Mouse (Mus musculus): ENCODE measurements around the gene Lrguk. TPM values are rescaled to one million over a fixed set of nuclear protein-coding genes. Genes with fewer than 3 reads are reported as not detected.

Gene Lrguk
- polyA plus RNA-seq, 1 experiment, result 0.43 TPM

DNA sequence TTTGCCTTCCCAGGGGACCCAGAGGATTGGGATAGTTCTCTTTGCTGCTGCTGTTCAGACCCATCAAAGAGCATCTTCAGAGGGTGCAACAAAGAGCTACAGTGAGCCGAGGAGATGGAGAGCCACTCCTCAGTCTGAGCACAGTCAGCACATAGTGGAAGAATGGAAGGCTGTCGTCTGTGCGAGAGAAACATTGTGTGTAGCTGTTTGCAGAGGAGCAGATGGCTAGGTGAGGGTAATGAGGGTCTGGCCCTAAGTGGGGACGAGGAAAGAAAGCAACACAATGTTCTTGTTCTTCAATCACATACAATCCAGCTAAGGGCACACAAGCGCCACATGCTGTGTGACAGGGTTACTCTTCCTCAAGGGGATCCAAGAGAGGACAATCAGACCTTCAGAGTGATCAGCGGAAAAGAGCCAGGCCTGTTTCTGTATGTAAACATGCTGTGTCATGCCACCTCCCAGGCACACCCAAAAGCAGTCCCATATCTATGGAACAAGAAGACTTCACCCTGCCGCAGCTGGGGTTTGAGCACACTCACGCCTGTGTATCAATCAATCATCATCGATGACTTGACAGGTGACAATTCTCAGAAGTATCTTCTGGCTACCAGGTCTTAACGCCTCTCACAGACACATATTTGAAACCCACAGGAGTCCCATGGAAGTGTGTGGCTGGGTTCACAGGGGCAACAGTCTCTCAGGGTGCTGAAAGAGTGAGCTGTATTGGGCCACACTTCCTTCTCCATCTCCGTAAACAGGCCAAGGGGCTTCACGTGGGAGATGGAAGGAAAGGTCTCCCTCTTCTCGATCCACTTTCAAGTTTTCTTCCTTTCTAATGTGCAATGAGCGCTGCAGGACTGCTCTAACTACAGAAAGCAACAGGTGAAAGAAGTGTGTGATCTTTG lies 127.8 kb downstream of the Lrguk start:
- Histone ChIP-seq H3K27me3 (ENCODE audit: control insufficient read depth, insufficient read depth, low read length) (no peaks in the 10 kb centered on the region), H3K4me1 (ENCODE audit: control insufficient read depth, insufficient read depth, low read length) (no peaks in the 10 kb centered on the region), H3K27ac (ENCODE audit: insufficient read depth, low read length) (no peak overlapping the region), H3K4me3 (replicated peaks; ENCODE audit: insufficient read depth, low read depth, low read length) (no peak overlapping the region)
- no peak for DNase-seq
- TF ChIP-seq CTCF (IDR thresholded peaks at IDR 0.05; ENCODE audit: borderline replicate concordance, insufficient read depth, low read depth, low read length), result no peak
- 85% methylated on average over 14 of the region's 14 CpGs for WGBS

DNA sequence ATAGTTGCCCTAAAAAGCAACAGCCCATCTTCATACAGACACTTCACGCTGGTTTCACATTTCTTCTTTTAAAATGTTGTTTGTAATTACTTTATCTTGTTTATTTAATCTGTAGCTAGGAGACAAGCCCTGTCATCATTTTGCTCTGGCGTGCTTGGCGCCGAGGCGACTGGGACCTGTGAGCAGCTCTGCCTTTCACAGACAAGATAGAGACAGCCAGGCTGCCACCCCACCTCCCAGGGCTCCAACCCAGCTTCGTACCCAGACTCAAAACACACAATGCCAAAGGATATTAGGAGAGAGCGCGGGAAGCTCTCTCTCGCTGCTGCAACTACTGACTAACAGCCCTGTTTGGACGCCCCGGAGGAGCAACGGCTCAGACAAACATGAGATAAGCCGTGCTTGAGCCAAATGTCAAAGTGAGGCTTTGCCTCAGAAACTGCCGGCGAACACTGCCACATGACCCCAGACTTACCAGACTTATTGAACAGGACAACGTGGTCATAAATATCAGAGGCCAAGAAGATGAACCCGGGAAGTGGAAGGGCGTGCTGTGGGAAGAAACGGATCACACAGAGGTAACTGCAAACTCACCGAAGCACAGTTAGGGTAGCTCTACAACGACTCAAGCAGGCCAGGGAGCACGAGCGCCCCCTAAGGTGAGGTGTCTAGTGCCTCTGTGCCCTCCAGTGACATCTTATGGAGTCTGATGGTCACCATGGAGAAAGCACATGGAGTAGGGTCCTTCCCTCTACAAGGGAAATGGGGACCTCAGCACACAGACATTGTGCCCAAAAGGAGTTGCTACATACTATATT lies 131.0 kb downstream of the Lrguk start:
- 77% methylated on average over 23 of the region's 23 CpGs for WGBS
- DNase-seq, result no peak
- H3K27ac ChIP-seq (ENCODE audit: insufficient read depth, low read length), result no peak overlapping the region

DNA sequence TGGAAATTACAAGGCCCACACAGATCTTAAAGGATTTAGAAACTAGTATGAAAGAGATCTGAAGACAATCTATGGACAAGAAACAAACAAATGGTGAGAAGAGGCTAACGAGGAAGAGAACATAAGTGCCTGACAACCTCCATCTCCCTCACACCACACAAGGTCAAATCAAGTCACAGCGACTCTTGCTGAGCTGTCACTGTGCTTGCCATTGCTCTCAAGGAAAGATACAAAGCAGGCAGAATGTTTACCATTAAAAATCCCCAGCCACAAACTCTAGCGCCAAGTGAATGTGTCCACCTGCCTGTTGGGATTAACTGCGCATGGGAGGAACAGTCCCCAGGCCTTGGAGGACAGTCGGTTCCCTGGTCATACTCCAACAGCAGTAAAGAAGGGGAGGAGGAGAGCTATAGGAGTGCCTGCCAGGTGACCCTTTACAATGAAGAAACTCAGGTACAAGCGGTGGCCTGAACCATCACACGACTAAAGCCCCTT lies 131.6 kb downstream of the Lrguk start:
- H3K27ac ChIP-seq (ENCODE audit: insufficient read depth, low read length), result no peak overlapping the region
- TF ChIP-seq CTCF (IDR thresholded peaks at IDR 0.05; ENCODE audit: borderline replicate concordance, insufficient read depth, low read depth, low read length) (no peak), POLR2A (IDR thresholded peaks at IDR 0.05; ENCODE audit: borderline replicate concordance, insufficient read depth, low read length) (no peak)
- H3K4me3 ChIP-seq (replicated peaks; ENCODE audit: insufficient read depth, low read depth, low read length), result no peak overlapping the region
- H3K27me3 ChIP-seq (ENCODE audit: control insufficient read depth, insufficient read depth, low read length), result no peaks in the 10 kb centered on the region
- no peaks in the 10 kb centered on the region for H3K4me1 ChIP-seq (ENCODE audit: control insufficient read depth, insufficient read depth, low read length)
- DNase-seq, result no peak
- 94% methylated on average over 7 of the region's 7 CpGs for WGBS

More for the DNA sequence above, 131.0 kb downstream of the Lrguk start:
- Histone ChIP-seq H3K4me3 (replicated peaks; ENCODE audit: insufficient read depth, low read depth, low read length) (no peak overlapping the region), H3K4me1 (ENCODE audit: control insufficient read depth, insufficient read depth, low read length) (no peaks in the 10 kb centered on the region), H3K27me3 (ENCODE audit: control insufficient read depth, insufficient read depth, low read length) (no peaks in the 10 kb centered on the region)
- TF ChIP-seq POLR2A (IDR thresholded peaks at IDR 0.05; ENCODE audit: borderline replicate concordance, insufficient read depth, low read length) (no peak), CTCF (IDR thresholded peaks at IDR 0.05; ENCODE audit: borderline replicate concordance, insufficient read depth, low read depth, low read length) (no peak)

DNA sequence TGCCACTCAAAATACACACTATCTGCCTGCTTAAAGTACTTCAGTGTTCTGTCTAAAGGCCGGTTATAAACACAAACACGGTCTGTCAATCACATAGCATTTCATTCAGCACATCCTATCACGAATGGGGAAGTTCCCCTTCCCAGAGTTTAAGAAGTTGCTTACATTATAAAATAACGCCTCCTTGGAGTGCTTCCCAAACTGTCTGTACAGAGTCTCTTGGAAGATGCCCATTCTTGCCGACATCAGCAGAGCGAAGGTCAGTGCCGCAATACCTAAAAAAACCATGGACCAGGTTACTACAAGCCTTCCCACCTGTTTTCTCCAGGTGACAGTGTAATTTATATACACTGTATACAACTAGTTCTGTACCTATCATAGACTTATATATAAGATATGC lies 132.3 kb downstream of the Lrguk start:
- H3K4me1 ChIP-seq (ENCODE audit: control insufficient read depth, insufficient read depth, low read length), result no peaks in the 10 kb centered on the region
- no peak for DNase-seq
- 92% methylated on average over 7 of the region's 7 CpGs for WGBS
- no peak overlapping the region for H3K4me3 ChIP-seq (replicated peaks; ENCODE audit: insufficient read depth, low read depth, low read length)
- no peaks in the 10 kb centered on the region for H3K27me3 ChIP-seq (ENCODE audit: control insufficient read depth, insufficient read depth, low read length)
- no peak for TF ChIP-seq CTCF (IDR thresholded peaks at IDR 0.05; ENCODE audit: borderline replicate concordance, insufficient read depth, low read depth, low read length)
- H3K27ac ChIP-seq (ENCODE audit: insufficient read depth, low read length), result no peak overlapping the region

DNA sequence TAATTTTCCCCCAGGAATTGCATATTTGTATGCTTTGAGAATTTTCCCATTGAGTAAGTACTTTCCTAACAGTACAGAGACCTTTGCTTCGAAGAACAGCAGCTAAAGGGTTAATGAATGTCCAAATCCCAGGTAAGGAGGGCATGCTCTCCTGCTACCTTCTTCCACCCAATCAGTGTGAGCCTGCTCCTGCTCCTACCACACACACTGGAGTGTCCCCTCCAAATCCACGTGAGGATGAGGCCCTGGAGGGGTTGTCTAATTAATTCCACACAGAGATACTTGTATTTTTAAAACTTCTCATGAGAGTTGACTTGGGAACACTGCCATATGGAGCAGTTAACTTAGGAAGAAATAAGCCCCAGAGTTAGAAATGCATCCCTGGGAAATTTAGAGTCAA lies 133.4 kb downstream of the Lrguk start:
- no peaks in the 10 kb centered on the region for H3K4me1 ChIP-seq (ENCODE audit: control insufficient read depth, insufficient read depth, low read length)
- no peak overlapping the region for H3K4me3 ChIP-seq (replicated peaks; ENCODE audit: insufficient read depth, low read depth, low read length)
- no peak for TF ChIP-seq CTCF (IDR thresholded peaks at IDR 0.05; ENCODE audit: borderline replicate concordance, insufficient read depth, low read depth, low read length)
- no peaks in the 10 kb centered on the region for H3K27me3 ChIP-seq (ENCODE audit: control insufficient read depth, insufficient read depth, low read length)
- 70% methylated on average over 2 of the region's 2 CpGs for whole genome bisulfite sequencing
- H3K27ac ChIP-seq (ENCODE audit: insufficient read depth, low read length), result no peak overlapping the region
- DNase-seq, result no peak

DNA sequence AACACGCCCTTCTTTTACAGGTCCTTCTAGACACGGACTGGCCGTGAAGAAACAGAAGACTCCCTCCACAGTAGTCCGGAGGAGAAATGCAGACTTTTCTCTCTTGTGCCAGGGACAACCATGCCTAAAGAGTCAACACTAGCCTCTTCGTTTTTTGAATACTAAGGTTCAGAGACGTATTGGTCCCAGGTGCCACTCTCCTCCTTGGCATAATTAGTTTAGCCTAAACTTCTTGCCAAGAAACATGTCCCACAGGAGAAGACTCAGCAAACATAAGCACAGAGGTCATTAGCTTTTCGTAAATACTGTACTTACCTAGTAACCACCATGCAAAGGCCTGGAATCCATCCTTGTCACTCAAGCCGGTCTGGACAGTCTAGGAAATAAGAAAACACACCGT lies 133.8 kb downstream of the Lrguk start:
- WGBS, result 74% methylated on average over 9 of the region's 9 CpGs

DNA sequence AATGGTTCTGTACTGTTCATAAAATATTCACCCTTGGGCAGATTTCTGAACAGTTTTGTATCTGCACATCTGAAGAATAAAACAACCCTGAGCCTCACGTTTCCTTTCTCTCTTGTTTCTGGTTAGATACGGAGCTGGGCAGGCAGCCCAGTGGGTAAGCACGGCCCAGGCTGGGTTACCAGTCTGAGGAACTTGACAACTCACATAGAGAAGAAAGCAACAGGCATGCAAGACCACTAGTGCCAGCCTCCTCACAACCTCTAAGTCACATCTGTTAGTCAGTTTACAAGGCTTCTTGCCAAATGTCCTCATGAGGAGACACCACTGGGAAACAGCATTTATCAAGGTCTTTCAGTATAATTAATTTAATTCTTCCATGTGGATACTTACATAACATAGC lies 139.6 kb downstream of the Lrguk start:
- 0 out of 2 replicates have a peak, but pooled peaks cover 3% of the 10 kb centered on the region for H3K4me1 ChIP-seq (ENCODE audit: control insufficient read depth, insufficient read depth, low read length)
- WGBS, result 30% methylated on average over 3 of the region's 3 CpGs
- no peak overlapping the region for H3K27ac ChIP-seq (ENCODE audit: insufficient read depth, low read length)
- H3K27me3 ChIP-seq (ENCODE audit: control insufficient read depth, insufficient read depth, low read length), result no peaks in the 10 kb centered on the region
- H3K4me3 ChIP-seq (replicated peaks; ENCODE audit: insufficient read depth, low read depth, low read length), result no peak overlapping the region
- no peak for DNase-seq
- TF ChIP-seq CTCF (IDR thresholded peaks at IDR 0.05; ENCODE audit: borderline replicate concordance, insufficient read depth, low read depth, low read length) (no peak), POLR2A (IDR thresholded peaks at IDR 0.05; ENCODE audit: borderline replicate concordance, insufficient read depth, low read length) (no peak)

More for the DNA sequence above, 133.8 kb downstream of the Lrguk start:
- Histone ChIP-seq H3K4me1 (ENCODE audit: control insufficient read depth, insufficient read depth, low read length) (no peaks in the 10 kb centered on the region), H3K4me3 (replicated peaks; ENCODE audit: insufficient read depth, low read depth, low read length) (no peak overlapping the region), H3K27ac (ENCODE audit: insufficient read depth, low read length) (no peak overlapping the region), H3K27me3 (ENCODE audit: control insufficient read depth, insufficient read depth, low read length) (no peaks in the 10 kb centered on the region)
- no peak for DNase-seq
- no peak for TF ChIP-seq CTCF (IDR thresholded peaks at IDR 0.05; ENCODE audit: borderline replicate concordance, insufficient read depth, low read depth, low read length)
- TF ChIP-seq POLR2A (IDR thresholded peaks at IDR 0.05; ENCODE audit: borderline replicate concordance, insufficient read depth, low read length), result no peak
